Mouse (Mus musculus) erythroblast, adult 5-6 weeks (primary cell): ENCODE results near the gene Hddc3. TPM values are rescaled to one million over a fixed set of nuclear protein-coding genes. Genes with fewer than 3 reads are reported as not detected.
"Not testable (repeated sequence)": the region's sequence is repeated elsewhere in the genome, so short reads cannot be mapped to it uniquely, and the experiment has no call there.

ENCODE experiments used
- ATAC-seq: replicated peaks from 2 replicates; pipeline ENCODE4 v1.8.0; 2016; ENCODE audit warnings: moderate number of reproducible peaks, mild to moderate bottlenecking, moderate TSS enrichment, inconsistent platforms; ENCODE audit not compliant: poor library complexity, low FRiP score, severe bottlenecking
- total RNA-seq, 2 experiments: library from RNA; stranded (forward) in 1 of 2; stranded (reverse) in 1 of 2; fragments of 150-400 nt in 1 of 2; fragments of 200-764, 138-1000 nt in 1 of 2; gene quantifications; 2 replicates each; pipeline versions ENCODE4 v1.2.3 to v1.2.4; 2015 to 2017; ENCODE audit warnings: low replicate concordance in 2 of 2

Hddc3 gene
- total RNA-seq (2015; ENCODE audit: low replicate concordance) (2.3 TPM in 1 of 2 replicates, not detected in the other), total RNA-seq (2017; ENCODE audit: low replicate concordance) (2.6 TPM in 2 replicates)

DNA sequence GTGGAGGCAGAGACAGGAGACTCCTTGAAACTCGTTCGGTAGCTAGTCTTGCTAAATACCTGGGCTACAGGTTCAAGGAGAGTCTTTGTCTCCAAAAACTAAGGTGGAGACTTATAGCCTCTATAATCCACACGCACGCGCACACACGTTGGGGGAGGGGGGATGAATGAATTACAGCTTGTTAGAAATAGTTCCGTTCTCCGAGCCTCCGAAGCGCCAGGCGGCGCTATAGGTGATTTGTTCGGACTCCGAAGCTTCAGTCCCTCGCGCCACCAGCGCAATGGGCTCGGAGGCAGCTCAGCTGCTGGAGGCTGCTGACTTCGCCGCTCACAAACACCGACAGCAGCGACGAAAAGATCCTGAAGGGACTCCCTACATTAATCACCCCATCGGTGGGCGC lies at the start of gene Hddc3:
Hddc3 (plus strand) TSS at position 247 of the 400 bp plus-strand sequence.
- ATAC-seq = peak; percentile 56

- peak; percentile 93 for ATAC-seq
Observed at GRCm38 (mm10) chr7:80294062-80294763, 48.7 kb upstream of the Hddc3 start, which contains the start of gene Prc1. Gene Prc1, plus strand, starts transcription at chr7:80294450.

DNA sequence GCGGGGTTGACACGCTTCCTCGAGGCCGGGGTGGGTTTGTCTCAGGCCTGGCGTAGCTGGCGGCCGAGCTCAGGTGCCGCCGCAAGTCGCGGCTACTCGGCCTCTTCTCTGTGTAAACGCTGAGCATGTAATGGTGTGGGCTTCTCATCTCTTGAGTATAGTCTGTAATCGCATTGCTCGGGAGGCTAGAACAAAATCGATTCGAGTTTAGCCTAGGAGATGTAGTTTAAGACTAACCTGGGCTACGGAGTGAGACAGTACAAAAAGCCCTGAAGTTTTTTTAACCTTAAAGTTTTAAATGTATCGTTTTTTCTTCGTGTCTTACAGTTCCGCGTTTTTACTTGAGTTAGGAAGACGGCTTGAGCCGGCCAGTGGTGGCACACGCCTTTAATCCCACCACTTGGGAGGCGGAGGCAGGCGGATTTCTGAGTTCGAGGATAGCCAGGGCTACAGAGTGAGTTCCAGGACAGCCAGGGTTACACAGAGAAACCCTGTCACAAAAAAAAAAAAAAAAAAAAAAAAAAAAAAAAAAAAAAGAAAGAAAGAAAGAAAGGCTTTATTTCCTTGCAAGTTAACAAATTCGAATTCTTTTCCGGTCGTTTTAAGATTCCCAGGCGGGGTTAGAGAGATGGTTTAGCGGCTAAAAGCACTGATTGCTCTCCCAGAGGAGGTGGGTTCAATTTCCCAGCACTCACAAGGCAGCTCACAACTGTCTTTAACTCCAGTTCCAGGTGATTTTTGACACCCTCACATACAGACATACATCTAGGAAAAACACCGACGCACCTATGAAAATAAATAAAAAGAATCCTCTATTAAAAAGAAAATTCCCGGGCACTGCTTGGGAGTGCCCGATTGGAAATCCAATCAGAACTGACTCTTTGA lies 47.9 kb upstream of the Hddc3 start:
- no peak for ATAC-seq

GRCm38 (mm10) chr7:80296462-80296861 lies 46.4 kb upstream of the Hddc3 start:
- ATAC-seq = no peak

GRCm38 (mm10) chr7:80297041-80297440 lies 45.9 kb upstream of the Hddc3 start:
- no peak for ATAC-seq

DNA sequence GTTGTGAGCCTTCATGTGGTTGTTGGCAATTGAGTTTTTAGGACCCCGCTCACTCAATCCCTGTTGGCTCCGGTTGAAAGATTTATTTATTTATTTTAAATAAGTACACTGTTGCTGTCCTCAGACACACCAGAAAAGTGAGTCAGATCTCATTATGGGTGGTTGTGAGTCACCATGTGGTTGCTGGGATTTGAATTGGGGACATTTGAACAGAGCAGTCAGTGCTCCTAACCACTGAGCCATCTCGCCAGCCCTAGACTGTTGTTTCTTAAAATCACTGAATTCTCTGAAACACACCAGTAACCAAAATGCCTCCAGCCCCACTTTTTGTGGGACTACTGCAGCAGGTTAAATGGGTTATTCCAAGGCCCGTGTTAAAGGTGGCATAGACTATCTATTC lies 44.1 kb upstream of the Hddc3 start:
- no peak for ATAC-seq

DNA sequence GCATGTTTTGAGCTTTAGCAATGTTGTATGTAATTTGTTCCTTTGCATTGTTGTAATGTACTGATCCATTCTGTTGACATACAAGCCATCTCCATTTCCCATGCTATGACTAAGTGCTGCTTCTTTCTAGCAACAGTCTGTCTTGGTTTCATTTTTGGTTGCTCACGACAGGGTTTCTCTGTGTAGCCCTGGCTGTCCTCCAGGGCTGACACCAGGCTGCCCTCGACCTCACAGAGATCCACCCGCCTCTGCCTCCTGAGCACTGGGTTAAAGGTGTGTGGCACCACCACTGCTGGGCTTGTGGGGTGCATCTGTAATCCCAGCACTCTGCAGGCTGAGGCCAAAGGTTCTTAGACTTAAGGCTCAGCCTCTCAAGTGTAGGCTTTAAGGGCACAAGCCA lies 43.3 kb upstream of the Hddc3 start:
- no peak for ATAC-seq

DNA sequence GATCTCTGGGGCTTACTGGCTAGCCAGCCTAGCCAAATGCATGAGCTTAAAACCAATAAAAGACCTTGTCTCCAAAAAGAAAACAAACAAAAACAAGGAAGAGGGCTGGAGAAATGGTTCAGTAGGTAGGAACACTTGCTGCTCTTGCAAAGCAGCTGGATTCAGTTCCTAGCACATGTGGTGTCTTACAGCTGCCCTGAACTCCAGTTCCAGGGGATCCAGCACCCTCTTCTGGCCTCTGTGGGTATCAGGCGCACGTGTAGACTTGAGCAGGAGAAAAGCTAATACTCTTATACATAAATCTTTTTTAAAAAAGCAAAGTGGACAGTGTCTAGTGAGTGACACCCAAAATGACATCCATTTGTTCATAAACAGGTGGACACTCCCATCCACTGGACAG lies 41.4 kb upstream of the Hddc3 start:
- no peak for ATAC-seq

GRCm38 (mm10) chr7:80307766-80308165 lies 35.1 kb upstream of the Hddc3 start:
- no peak for ATAC-seq

- no peak for ATAC-seq
Observed at GRCm38 (mm10) chr7:80310771-80311170, 32.1 kb upstream of the Hddc3 start.

DNA sequence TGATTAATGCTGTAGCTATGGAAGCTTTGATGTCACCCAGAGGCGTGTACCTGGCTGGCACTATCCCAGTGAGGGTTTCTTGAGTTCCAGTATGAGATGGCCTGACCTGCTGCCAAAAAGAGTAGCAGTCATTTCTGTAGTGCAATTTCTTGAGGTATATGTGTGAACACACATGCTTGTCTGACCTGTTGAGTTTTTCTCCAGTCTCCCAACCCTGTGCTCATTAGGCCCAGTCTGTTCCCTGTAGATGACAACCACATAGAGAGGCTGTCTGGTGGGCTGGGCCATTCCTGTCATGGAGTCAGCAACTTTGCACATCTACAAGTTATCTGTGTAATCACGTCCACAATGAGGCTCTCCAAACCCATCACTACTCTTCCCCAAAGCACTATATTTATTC lies 27.2 kb upstream of the Hddc3 start:
- no peak for ATAC-seq

DNA sequence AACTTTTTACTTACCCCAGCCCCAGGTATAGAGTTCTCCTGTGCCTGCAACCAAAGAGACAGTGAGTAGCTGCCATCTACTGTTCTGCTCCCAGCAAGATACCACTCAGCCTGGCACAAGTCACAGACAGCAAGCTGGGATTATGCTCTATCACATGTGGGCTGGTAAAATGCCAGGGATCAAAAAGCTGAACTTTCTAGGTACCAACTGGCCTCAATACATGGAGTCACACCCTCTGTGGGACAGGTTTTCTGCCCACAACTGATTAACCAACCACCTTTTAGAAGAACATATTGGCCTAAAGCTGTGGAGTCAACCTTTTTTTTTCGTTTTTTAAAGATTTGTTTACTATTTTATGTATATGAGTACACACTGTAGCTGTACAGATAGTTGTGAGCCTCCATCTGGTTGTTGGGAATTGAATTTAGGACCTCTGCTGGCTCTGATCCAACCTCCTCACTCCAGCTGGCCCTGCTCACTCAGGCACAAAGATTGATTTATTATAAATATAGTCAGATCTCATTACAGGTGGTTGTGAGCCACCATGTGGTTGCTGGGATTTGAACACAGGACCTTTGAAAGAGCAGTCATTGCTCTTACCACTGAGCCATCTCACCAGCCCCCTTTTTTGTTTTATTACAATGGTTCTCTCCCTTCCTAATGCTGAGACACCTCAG lies 25.3 kb upstream of the Hddc3 start:
- ATAC-seq = no peak

- ATAC-seq = no peak
Observed at GRCm38 (mm10) chr7:80318670-80319069, 24.2 kb upstream of the Hddc3 start.

- ATAC-seq = no peak
Observed at GRCm38 (mm10) chr7:80319846-80320496, 22.9 kb upstream of the Hddc3 start.

DNA sequence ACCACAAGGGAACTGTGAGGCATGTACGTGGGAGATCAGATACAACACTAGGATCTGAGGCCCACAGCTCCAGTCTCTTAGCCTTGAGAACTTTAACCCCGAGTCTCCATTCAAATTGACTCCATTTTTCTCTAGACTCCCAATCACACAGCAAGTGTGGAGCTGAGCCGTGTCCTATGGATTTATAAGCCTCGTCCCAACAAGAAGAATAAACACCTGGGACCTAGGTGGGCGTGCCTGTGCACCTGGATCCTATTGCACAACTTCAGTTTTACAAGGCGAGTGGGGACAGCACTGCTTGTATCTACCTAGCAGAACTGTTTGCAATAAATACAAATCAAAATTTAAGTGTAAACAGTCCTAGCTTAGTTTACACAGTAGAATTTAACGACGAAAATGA lies 19.6 kb upstream of the Hddc3 start:
- ATAC-seq = no peak

DNA sequence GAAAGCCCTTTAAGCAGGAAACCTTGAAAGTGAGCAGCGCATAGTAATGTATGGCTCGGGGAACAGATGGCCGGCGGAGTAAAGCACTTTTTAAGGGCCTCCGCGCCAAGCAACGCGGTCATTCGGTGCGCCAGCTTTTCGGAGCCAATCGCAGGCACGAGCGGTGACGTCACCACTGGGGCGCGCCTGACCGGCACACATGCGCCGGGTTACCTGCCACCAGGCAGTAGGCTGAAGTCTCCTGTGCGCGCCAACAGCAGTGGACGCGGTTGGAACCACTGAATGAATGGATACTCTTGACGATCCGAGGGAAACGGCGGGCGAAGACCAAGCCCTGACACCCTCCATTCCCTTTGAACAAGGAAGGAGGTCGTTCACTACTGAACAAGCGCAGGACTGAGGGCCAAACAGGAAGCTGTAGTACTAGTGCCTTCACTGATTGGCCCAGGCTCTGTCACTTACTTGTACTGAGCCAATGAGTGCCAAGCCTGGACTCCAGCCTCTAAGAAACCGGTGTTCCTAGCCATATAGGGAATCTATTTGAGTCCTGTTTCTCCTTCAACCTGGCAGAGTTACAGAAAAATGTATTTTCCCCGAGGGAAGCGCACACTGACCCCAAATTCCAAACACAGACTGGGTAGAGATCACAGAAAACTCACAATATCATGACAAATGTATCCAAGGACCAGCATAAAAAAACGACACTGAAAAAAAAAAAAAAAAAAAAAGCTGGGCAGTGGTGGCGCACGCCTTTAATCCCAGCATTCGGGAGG lies 18.7 kb upstream of the Hddc3 start, which contains the start of gene Rccd1:
Rccd1 (minus strand) TSS at position 412 of the 773 bp plus-strand sequence.
- ATAC-seq = peak; percentile 94

- not testable (repeated sequence) for ATAC-seq
Observed at GRCm38 (mm10) chr7:80324816-80325119, 18.1 kb upstream of the Hddc3 start.

- no peak for ATAC-seq
Observed at GRCm38 (mm10) chr7:80325292-80325868, 17.5 kb upstream of the Hddc3 start.

DNA sequence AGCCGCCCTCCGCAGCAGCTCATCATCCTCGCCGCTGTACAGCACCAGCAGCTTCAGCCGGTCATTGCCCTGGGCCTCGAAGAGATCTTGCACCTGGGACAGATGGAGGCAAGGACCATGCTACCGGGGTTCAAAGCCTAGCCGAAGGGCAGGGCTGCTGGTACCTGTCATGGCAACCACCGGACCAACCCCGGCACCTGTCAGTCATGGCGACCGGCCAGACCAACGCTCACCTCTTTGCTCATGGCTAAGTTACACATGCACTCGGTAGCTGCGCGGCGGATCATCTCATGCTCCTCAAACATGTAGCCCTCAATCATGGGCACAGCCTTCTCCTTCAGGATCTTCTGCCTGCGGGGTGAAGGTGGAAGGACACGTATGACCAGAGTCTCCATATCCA lies 16.8 kb upstream of the Hddc3 start:
- ATAC-seq = no peak
